Mouse (Mus musculus): ENCODE results near the gene Nrip3. TPM values are rescaled to one million over a fixed set of nuclear protein-coding genes. Genes with fewer than 3 reads are reported as not detected.

Gene Nrip3
- total and polyA plus RNA-seq, 3 experiments = 0.04 TPM; not detected in 2

- DNase-seq (ENCODE audit: extremely low read depth) = no peak
- no peak overlapping the region for H3K4me2 ChIP-seq (ENCODE audit: insufficient read depth, low read depth, poor library complexity, severe bottlenecking)
- dilution Hi-C loops (cut with MboI; ENCODE audit: extremely low pct_ligation_motif_present, extremely low pct_unique_long_range_greater_than_20kb, low sequenced_read_pairs) = no loop called here
- H3K4me3 ChIP-seq (replicated peaks in 1 of 3; ENCODE audit: low read depth in 2 of 3, low read length in 2 of 3, poor library complexity in 1 of 3) = no peak overlapping the region
- H3K79me2 ChIP-seq (replicated peaks; ENCODE audit: control insufficient read depth, extremely low read depth, insufficient read depth, poor library complexity, severe bottlenecking) = no peaks in the 10 kb centered on the region
- in situ Hi-C loops (cut with MboI; ENCODE audit: low pct_ligation_motif_present, low pct_unique_long_range_greater_than_20kb, low sequenced_read_pairs) = no loop called here
- TF ChIP-seq BHLHE40 (IDR thresholded peaks at IDR 0.05; ENCODE audit: low read depth, low read length) (no peak), PAX5 (IDR thresholded peaks at IDR 0.05; ENCODE audit: low read length) (no peak), EP300 (IDR thresholded peaks at IDR 0.05; ENCODE audit: low read length) (no peak), RAD21 (IDR thresholded peaks at IDR 0.05; ENCODE audit: low read depth, low read length) (no peak), JUND (conservative IDR thresholded peaks at IDR 0.05; ENCODE audit: low read depth, low read length) (no peak), MYC (IDR thresholded peaks at IDR 0.05; ENCODE audit: low read depth, low read length) (no peak), USF1 (IDR thresholded peaks at IDR 0.05; ENCODE audit: low read depth, low read length) (no peak), KAT2A (IDR thresholded peaks at IDR 0.05; ENCODE audit: insufficient replicate concordance, low read length) (no peak), JUN (IDR thresholded peaks at IDR 0.05; ENCODE audit: insufficient read depth, low read depth, low read length) (no peak), CHD1 (IDR thresholded peaks at IDR 0.05; ENCODE audit: low read depth, low read length) (no peak), HCFC1 (IDR thresholded peaks at IDR 0.05; ENCODE audit: low read depth, low read length) (no peak), IRF4 (IDR thresholded peaks at IDR 0.05; ENCODE audit: low read depth, low read length) (no peak), USF2 (conservative IDR thresholded peaks at IDR 0.05; ENCODE audit: low read depth, low read length) (no peak), MXI1 (IDR thresholded peaks at IDR 0.05; ENCODE audit: low read depth, low read length) (no peak), SIN3A (IDR thresholded peaks at IDR 0.05; ENCODE audit: low read length) (no peak), ZKSCAN1 (IDR thresholded peaks at IDR 0.05; ENCODE audit: borderline replicate concordance, low read depth, low read length) (no peak), POLR2AphosphoS2 (IDR thresholded peaks at IDR 0.05; ENCODE audit: low read depth, low read length) (no peak), TCF12 (IDR thresholded peaks at IDR 0.05; ENCODE audit: low read depth, low read length) (no peak)
- no peaks in the 10 kb centered on the region for H3K9me3 ChIP-seq (replicated peaks; ENCODE audit: low read length)
- H3K27ac ChIP-seq (ENCODE audit: insufficient read depth, low read depth) = no peak overlapping the region
- H3K27me3 ChIP-seq (replicated peaks) = no peaks in the 10 kb centered on the region
- H3K36me3 ChIP-seq (replicated peaks in 1 of 2; ENCODE audit: control insufficient read depth in 1 of 2, insufficient read depth in 1 of 2, low read length in 1 of 2) = no peaks in the 10 kb centered on the region
- H3K9ac ChIP-seq (ENCODE audit: insufficient read depth, low read depth) = no peak overlapping the region
- peaks cover 8 to 20% of the 10 kb centered on the region in 2 experiments for H3K4me1 ChIP-seq (ENCODE audit: control insufficient read depth in 1 of 2, insufficient read depth in 2 of 2)
These were observed 22.5 kb upstream of the Nrip3 start for GRCm38 (mm10) chr7:109804355-109804754.

- H3K79me2 ChIP-seq (replicated peaks; ENCODE audit: control insufficient read depth, extremely low read depth, insufficient read depth, poor library complexity, severe bottlenecking) = no peaks in the 10 kb centered on the region
- in situ Hi-C loops (cut with MboI; ENCODE audit: low pct_ligation_motif_present, low pct_unique_long_range_greater_than_20kb, low sequenced_read_pairs) (no loop called here), dilution Hi-C loops (cut with MboI; ENCODE audit: extremely low pct_ligation_motif_present, extremely low pct_unique_long_range_greater_than_20kb, low sequenced_read_pairs) (no loop called here)
- DNase-seq (ENCODE audit: extremely low read depth) = no peak
- H3K4me3 ChIP-seq (replicated peaks in 1 of 3; ENCODE audit: low read depth in 2 of 3, low read length in 2 of 3, poor library complexity in 1 of 3) = no peak overlapping the region
- H3K27me3 ChIP-seq (replicated peaks) = no peaks in the 10 kb centered on the region
- H3K9ac ChIP-seq (ENCODE audit: insufficient read depth, low read depth) = no peak overlapping the region
- TF ChIP-seq TCF12 (IDR thresholded peaks at IDR 0.05; ENCODE audit: low read depth, low read length) = no peak
- H3K4me2 ChIP-seq (ENCODE audit: insufficient read depth, low read depth, poor library complexity, severe bottlenecking) = no peak overlapping the region
- H3K27ac ChIP-seq (ENCODE audit: insufficient read depth, low read depth) = no peak overlapping the region
- H3K4me1 ChIP-seq (ENCODE audit: control insufficient read depth in 1 of 2, insufficient read depth in 2 of 2) = peaks cover 8 to 18% of the 10 kb centered on the region in 2 experiments
- H3K36me3 ChIP-seq (replicated peaks in 1 of 2; ENCODE audit: control insufficient read depth in 1 of 2, insufficient read depth in 1 of 2, low read length in 1 of 2) = no peaks in the 10 kb centered on the region
- H3K9me3 ChIP-seq (replicated peaks; ENCODE audit: low read length) = no peaks in the 10 kb centered on the region
These were observed 21.7 kb upstream of the Nrip3 start for GRCm38 (mm10) chr7:109803516-109803915.
